Mouse (Mus musculus) liver, adult 10 weeks (tissue): Measurements from ENCODE around the gene Tmprss15. TPM values are rescaled to one million over a fixed set of nuclear protein-coding genes. Genes with fewer than 3 reads are reported as not detected.

Experiments used
- polyA plus RNA-seq: library from polyadenylated mRNA; stranded (reverse); fragments of 350-450 nt; fragmentation: Illumina TruSeq; extraction: RNeasy Lipid Tissue Mini Kit (QIAGEN cat#74804); gene quantifications from one replicate; pipeline ENCODE4 v1.2.3, GENCODE M21; 2014; ENCODE audit warnings: low read depth, low replicate concordance

Tmprss15 gene
- polyA plus RNA-seq, result not detected

GRCm38 (mm10) chr16:79090997-79091396 lies at the start of gene Tmprss15:
Tmprss15 (minus strand) TSS chr16:79091097.

DNA sequence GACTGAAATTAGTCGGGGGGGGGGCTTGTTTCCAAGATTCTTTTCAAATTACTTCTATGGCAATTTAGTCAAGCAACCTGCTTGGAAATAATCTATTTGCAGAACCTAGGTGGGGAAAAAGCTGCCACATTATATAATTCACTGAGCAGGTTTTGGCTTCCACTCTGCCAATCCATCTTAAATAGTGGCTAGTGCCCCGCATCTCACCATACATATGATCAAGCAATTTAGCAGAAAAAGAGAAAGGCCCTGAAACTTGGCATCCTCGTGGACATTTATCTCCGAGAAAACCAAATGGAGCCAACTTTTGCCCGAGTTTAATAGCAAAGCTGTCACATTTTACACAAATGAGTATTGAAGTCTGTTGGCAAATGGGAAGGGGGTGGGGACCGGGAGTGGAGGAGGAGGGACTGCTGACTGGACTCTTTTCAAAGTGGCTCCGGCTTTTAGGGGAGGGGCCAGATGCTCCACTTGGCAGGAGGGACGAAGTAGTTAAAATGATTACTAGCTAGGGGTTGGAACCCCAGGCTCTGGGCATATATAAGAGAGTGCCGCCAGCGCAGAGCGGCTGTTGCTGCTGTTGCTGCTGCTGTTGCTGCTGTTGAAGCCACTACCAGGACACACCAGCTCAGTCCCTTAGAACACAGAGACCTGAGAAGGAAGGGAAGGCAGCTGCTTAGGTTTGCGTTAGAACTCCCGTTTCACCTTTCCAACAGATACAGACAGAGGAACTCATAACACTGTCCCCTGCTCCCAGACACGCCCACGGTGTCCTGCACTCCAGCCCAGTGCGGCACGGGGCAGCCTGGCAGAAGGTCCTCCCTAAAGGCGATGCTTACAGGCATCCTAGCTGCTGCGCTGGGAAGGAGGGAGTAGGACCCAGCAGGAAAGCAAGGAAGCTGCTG lies 160.3 kb downstream of the Tmprss15 start, which contains the start of gene Chodl:
Gene Chodl (plus strand): TSS at position 567 of the 905 bp plus-strand sequence.

Other genes with a start within 250 kb of the Tmprss15 start
- not detected for gene Chodl, start 160.1 kb downstream of the Tmprss15 start, polyA plus RNA-seq